Mouse (Mus musculus): ENCODE measurements at regions not wholly inside any gene's neighbourhood (a gene's known extent, or its start where the extent isn't known, plus 50 kb on each side); places are given as distances from the start of the nearest gene placed in this dataset.

GRCm38 (mm10) chr9:69814432-69814831, 53.7 kb upstream of the Foxb1 start:
- Histone ChIP-seq H3K4me2 (replicated peaks; ENCODE audit: low read depth) (no peak overlapping the region), H3K9ac (ENCODE audit: low read length) (no peak overlapping the region), H3K4me3 (ENCODE audit: low read depth, low read length) (no peak overlapping the region), H3K9me3 (ENCODE audit: control insufficient read depth, low read length) (no peaks in the 10 kb centered on the region), H3K27me3 (ENCODE audit: control insufficient read depth, insufficient read depth, low read length) (no peaks in the 10 kb centered on the region), H3K27ac (replicated peaks) (no peak overlapping the region), H3K4me1 (replicated peaks; ENCODE audit: control insufficient read depth, insufficient read depth) (no peaks in the 10 kb centered on the region), H3K36me3 (ENCODE audit: control insufficient read depth, insufficient read depth, low read length) (no peaks in the 10 kb centered on the region)
- DNase-seq (ENCODE audit: low spot score) (no peak), ATAC-seq (ENCODE audit: low FRiP score, low TSS enrichment) (no peak)
- TF ChIP-seq CTCF (IDR thresholded peaks at IDR 0.05; ENCODE audit: low read depth) (peak; percentile 23; the same call in 1 of the 2 replicates), EP300 (optimal IDR thresholded peaks at IDR 0.05) (no peak)
- 35% methylated on average over 3 of the region's 3 CpGs for WGBS

GRCm38 (mm10) chr9:69823179-69823966, 62.6 kb upstream of the Foxb1 start:
- H3K27ac ChIP-seq (replicated peaks) = no peak overlapping the region
- WGBS = 65% methylated on average over 9 of the region's 9 CpGs
- H3K9ac ChIP-seq (ENCODE audit: low read length) = no peak overlapping the region
- no peaks in the 10 kb centered on the region for H3K27me3 ChIP-seq (ENCODE audit: control insufficient read depth, insufficient read depth, low read length)
- ATAC-seq (ENCODE audit: low FRiP score, low TSS enrichment) = no peak
- no peaks in the 10 kb centered on the region for H3K9me3 ChIP-seq (ENCODE audit: control insufficient read depth, low read length)
- no peaks in the 10 kb centered on the region for H3K36me3 ChIP-seq (ENCODE audit: control insufficient read depth, insufficient read depth, low read length)
- TF ChIP-seq EP300 (optimal IDR thresholded peaks at IDR 0.05) = no peak
- no peak for TF ChIP-seq CTCF (IDR thresholded peaks at IDR 0.05; ENCODE audit: low read depth)
- no peaks in the 10 kb centered on the region for H3K4me1 ChIP-seq (replicated peaks; ENCODE audit: control insufficient read depth, insufficient read depth)
- no peak overlapping the region for H3K4me3 ChIP-seq (ENCODE audit: low read depth, low read length)
- no peak for DNase-seq (ENCODE audit: low spot score)
- no peak overlapping the region for H3K4me2 ChIP-seq (replicated peaks; ENCODE audit: low read depth)

- H3K36me3 ChIP-seq (ENCODE audit: control insufficient read depth, insufficient read depth, low read length) = no peaks in the 10 kb centered on the region
- H3K27me3 ChIP-seq (ENCODE audit: control insufficient read depth, insufficient read depth, low read length) = no peaks in the 10 kb centered on the region
- H3K9ac ChIP-seq (ENCODE audit: low read length) = no peak overlapping the region
- no peak overlapping the region for H3K4me2 ChIP-seq (replicated peaks; ENCODE audit: low read depth)
- no peak overlapping the region for H3K4me3 ChIP-seq (ENCODE audit: low read depth, low read length)
- no peak overlapping the region for H3K27ac ChIP-seq (replicated peaks)
- no peaks in the 10 kb centered on the region for H3K9me3 ChIP-seq (ENCODE audit: control insufficient read depth, low read length)
- no peak for DNase-seq (ENCODE audit: low spot score)
- ATAC-seq (ENCODE audit: low FRiP score, low TSS enrichment) = no peak
- no peaks in the 10 kb centered on the region for H3K4me1 ChIP-seq (replicated peaks; ENCODE audit: control insufficient read depth, insufficient read depth)
- 73% methylated on average over 6 of the region's 6 CpGs for WGBS
- no peak for TF ChIP-seq EP300 (optimal IDR thresholded peaks at IDR 0.05)
- no peak for TF ChIP-seq CTCF (IDR thresholded peaks at IDR 0.05; ENCODE audit: low read depth)
Observed at GRCm38 (mm10) chr9:69828428-69828827, 67.7 kb upstream of the Foxb1 start.

- no peak for DNase-seq (ENCODE audit: low spot score)
- no peak overlapping the region for H3K4me2 ChIP-seq (replicated peaks; ENCODE audit: low read depth)
- no peak overlapping the region for H3K4me3 ChIP-seq (ENCODE audit: low read depth, low read length)
- no peak overlapping the region for H3K9ac ChIP-seq (ENCODE audit: low read length)
- H3K36me3 ChIP-seq (ENCODE audit: control insufficient read depth, insufficient read depth, low read length) = no peaks in the 10 kb centered on the region
- H3K9me3 ChIP-seq (ENCODE audit: control insufficient read depth, low read length) = no peaks in the 10 kb centered on the region
- no peaks in the 10 kb centered on the region for H3K4me1 ChIP-seq (replicated peaks; ENCODE audit: control insufficient read depth, insufficient read depth)
- TF ChIP-seq CTCF (IDR thresholded peaks at IDR 0.05; ENCODE audit: low read depth) = no peak
- TF ChIP-seq EP300 (optimal IDR thresholded peaks at IDR 0.05) = no peak
- no peaks in the 10 kb centered on the region for H3K27me3 ChIP-seq (ENCODE audit: control insufficient read depth, insufficient read depth, low read length)
- ATAC-seq (ENCODE audit: low FRiP score, low TSS enrichment) = no peak
- no peak overlapping the region for H3K27ac ChIP-seq (replicated peaks)
- 63% methylated on average over 4 of the region's 4 CpGs for WGBS
Observed at GRCm38 (mm10) chr9:69835396-69835795, 74.7 kb upstream of the Foxb1 start.

GRCm38 (mm10) chr9:69839198-69839597, 78.5 kb upstream of the Foxb1 start:
- DNase-seq (ENCODE audit: low spot score) = no peak
- no peak overlapping the region for H3K27ac ChIP-seq (replicated peaks)
- ATAC-seq (ENCODE audit: low FRiP score, low TSS enrichment) = no peak
- H3K9me3 ChIP-seq (ENCODE audit: control insufficient read depth, low read length) = no peaks in the 10 kb centered on the region
- H3K4me3 ChIP-seq (ENCODE audit: low read depth, low read length) = no peak overlapping the region
- H3K4me1 ChIP-seq (replicated peaks; ENCODE audit: control insufficient read depth, insufficient read depth) = no peaks in the 10 kb centered on the region
- 62% methylated on average over 2 of the region's 2 CpGs for WGBS
- no peak overlapping the region for H3K4me2 ChIP-seq (replicated peaks; ENCODE audit: low read depth)
- TF ChIP-seq CTCF (IDR thresholded peaks at IDR 0.05; ENCODE audit: low read depth) (no peak), EP300 (optimal IDR thresholded peaks at IDR 0.05) (no peak)
- H3K9ac ChIP-seq (ENCODE audit: low read length) = no peak overlapping the region
- H3K36me3 ChIP-seq (ENCODE audit: control insufficient read depth, insufficient read depth, low read length) = no peaks in the 10 kb centered on the region
- H3K27me3 ChIP-seq (ENCODE audit: control insufficient read depth, insufficient read depth, low read length) = no peaks in the 10 kb centered on the region

- Histone ChIP-seq H3K27ac (replicated peaks) (no peak overlapping the region), H3K36me3 (ENCODE audit: control insufficient read depth, insufficient read depth, low read length) (no peaks in the 10 kb centered on the region), H3K9ac (ENCODE audit: low read length) (no peak overlapping the region), H3K4me3 (ENCODE audit: low read depth, low read length) (no peak overlapping the region), H3K27me3 (ENCODE audit: control insufficient read depth, insufficient read depth, low read length) (no peaks in the 10 kb centered on the region), H3K4me1 (replicated peaks; ENCODE audit: control insufficient read depth, insufficient read depth) (no peaks in the 10 kb centered on the region), H3K4me2 (replicated peaks; ENCODE audit: low read depth) (no peak overlapping the region), H3K9me3 (ENCODE audit: control insufficient read depth, low read length) (no peaks in the 10 kb centered on the region)
- DNase-seq (ENCODE audit: low spot score) = no peak
- 65% methylated on average over 6 of the region's 6 CpGs for WGBS
- no peak for ATAC-seq (ENCODE audit: low FRiP score, low TSS enrichment)
- TF ChIP-seq CTCF (IDR thresholded peaks at IDR 0.05; ENCODE audit: low read depth) (no peak), EP300 (optimal IDR thresholded peaks at IDR 0.05) (no peak)
Observed at GRCm38 (mm10) chr9:69844712-69845111, 84.0 kb upstream of the Foxb1 start.
